Comparison of ENCODE assay signal across 9 mouse cellular contexts in genomic region chr19:6384954-6385353, GRCm38 (mm10). TPM values are rescaled to one million over a fixed set of nuclear protein-coding genes. Genes with fewer than 3 reads are reported as not detected.
DNase-seq lines count a peak whose midpoint lies in the region; ATAC-seq lines count a peak whose summit lies in the region.
"Had no signal": no experiment of that assay in that cellular context is flagged by ENCODE, and none has a peak within 500 bp of the region (broad histone marks: within the 10 kb centered on the region; RNA-seq: fewer than 3 reads in every experiment).

No protein-coding gene starts in this region.

- H3K27me3 ChIP-seq in lung, embryonic 15.5 days, result no peaks in the 10 kb centered on the region
- H3K27me3 ChIP-seq in heart, embryonic 13.5 days (replicated peaks), result no peaks in the 10 kb centered on the region; the same call in 1 of the 2 replicates
- no peaks in the 10 kb centered on the region for H3K27me3 ChIP-seq in stomach, embryonic 16.5 days (ENCODE audit: control insufficient read depth, insufficient read depth, low read length)

- peak overlapping the region; percentile 20 for H3K4me2 ChIP-seq in lung, embryonic 15.5 days
- peak overlapping the region; percentile 72 for H3K4me2 ChIP-seq in heart, embryonic 13.5 days
- peak overlapping the region; percentile 46 for H3K4me2 ChIP-seq in stomach, embryonic 16.5 days (ENCODE audit: low read depth, low read length)
- H3K4me2 ChIP-seq: liver, embryonic 15.5 days had no signal

- no peak overlapping the region for H3K27ac ChIP-seq in lung, embryonic 15.5 days
- peak overlapping the region; percentile 87 for H3K27ac ChIP-seq in heart, embryonic 13.5 days (replicated peaks)
- 0 out of 2 replicates have a peak overlapping the region, but pooled peaks have one; percentile 36 for H3K27ac ChIP-seq in stomach, embryonic 16.5 days (ENCODE audit: low read length)
- H3K27ac ChIP-seq: liver, embryonic 15.5 days had no signal

- peaks cover 30% of the 10 kb centered on the region for H3K4me1 ChIP-seq in lung, embryonic 15.5 days
- H3K4me1 ChIP-seq in heart, embryonic 13.5 days, result peaks cover 55% of the 10 kb centered on the region
- H3K4me1 ChIP-seq in stomach, embryonic 16.5 days (ENCODE audit: control insufficient read depth, insufficient read depth, low read length), result peaks cover 22% of the 10 kb centered on the region

- 68% methylated on average over 11 of the region's 11 CpGs for WGBS in lung, embryonic 15.5 days
- 33% methylated on average over 11 of the region's 11 CpGs for WGBS in heart, embryonic 13.5 days
- 64% methylated on average over 11 of the region's 11 CpGs for WGBS in stomach, embryonic 16.5 days

- H3K9ac ChIP-seq in lung, embryonic 15.5 days, result no peak overlapping the region
- H3K9ac ChIP-seq in heart, embryonic 13.5 days, result peak overlapping the region; percentile 85
- peak overlapping the region; percentile 58 for H3K9ac ChIP-seq in stomach, embryonic 16.5 days (ENCODE audit: low read length)
- H3K9ac ChIP-seq: liver, embryonic 15.5 days had no signal

- peak; percentile 85 to 93 for DNase-seq in adrenal gland, adult (ENCODE audit: inconsistent age in 2 of 2, low spot score in 1 of 2)
- no peak for DNase-seq in adrenal gland, postnatal 4 days (ENCODE audit: low spot score in 2 of 2)
- no peak for DNase-seq in lung, adult 18-20 months
- no peak for DNase-seq in urinary bladder, postnatal 14 days (ENCODE audit: low spot score)
- DNase-seq in yolk sac, embryonic 10.5 days (ENCODE audit: low spot score), result no peak

- ATAC-seq in lung, embryonic 15.5 days (ENCODE audit: borderline replicate concordance, extremely low read depth, low FRiP score, low TSS enrichment), result no peak
- ATAC-seq in heart, embryonic 13.5 days (ENCODE audit: extremely low read depth, insufficient number of reproducible peaks, low FRiP score, low TSS enrichment), result no peak
- ATAC-seq in stomach, embryonic 16.5 days (ENCODE audit: insufficient read depth, low FRiP score), result no peak

- H3K36me3 ChIP-seq in lung, embryonic 15.5 days, result no peaks in the 10 kb centered on the region
- peaks cover 38% of the 10 kb centered on the region for H3K36me3 ChIP-seq in heart, embryonic 13.5 days
- no peaks in the 10 kb centered on the region for H3K36me3 ChIP-seq in stomach, embryonic 16.5 days (ENCODE audit: control insufficient read depth, insufficient read depth, low read length)

- no peaks in the 10 kb centered on the region for H3K9me3 ChIP-seq in lung, embryonic 15.5 days
- no peaks in the 10 kb centered on the region for H3K9me3 ChIP-seq in heart, embryonic 13.5 days
- no peaks in the 10 kb centered on the region for H3K9me3 ChIP-seq in stomach, embryonic 16.5 days (replicated peaks; ENCODE audit: control insufficient read depth, low read length)
- H3K9me3 ChIP-seq: liver, embryonic 15.5 days had no signal

- H3K4me3 ChIP-seq in lung, embryonic 15.5 days, result no peak overlapping the region
- peak overlapping the region; percentile 57 for H3K4me3 ChIP-seq in heart, embryonic 13.5 days
- H3K4me3 ChIP-seq in stomach, embryonic 16.5 days (replicated peaks; ENCODE audit: low read length), result peak overlapping the region; percentile 19; the same call in 1 of the 2 replicates
- H3K4me3 ChIP-seq: liver, embryonic 15.5 days had no signal

RNA-seq across cellular contexts. Expression of gene Pygm, which starts 0.8 kb away (rescaled TPM):
- 100 to 1,000 TPM in 1 of 2 experiments, 10 to 100 TPM in 1; 81.8 to 113 TPM for total RNA-seq in adrenal gland, postnatal 4 days (2021)
- 17.7 and 22.3 TPM in 2 replicates for polyA plus RNA-seq in lung, embryonic 15.5 days (2015; fragmentation: Nextera tagmentation; extraction: Ambion mirVana)
- 203 and 219 TPM in 2 replicates for polyA plus RNA-seq in heart, embryonic 13.5 days (2015; fragmentation: Nextera tagmentation; extraction: Ambion mirVana)
- 17.7 and 55.0 TPM in 2 replicates for polyA plus RNA-seq in stomach, embryonic 16.5 days (2015; fragmentation: Nextera tagmentation; extraction: Ambion mirVana)

RNA-seq across cellular contexts. Expression of gene Rasgrp2, which starts 14.2 kb away (rescaled TPM):
- 10 to 100 TPM; 48.5 to 55.9 TPM for total RNA-seq in adrenal gland, postnatal 4 days (2021)
- 62.6 and 72.1 TPM in 2 replicates for polyA plus RNA-seq in lung, embryonic 15.5 days (2015; fragmentation: Nextera tagmentation; extraction: Ambion mirVana)
- polyA plus RNA-seq in heart, embryonic 13.5 days (2015; fragmentation: Nextera tagmentation; extraction: Ambion mirVana), result 38.4 and 53.6 TPM in 2 replicates
- polyA plus RNA-seq in stomach, embryonic 16.5 days (2015; fragmentation: Nextera tagmentation; extraction: Ambion mirVana), result 72.6 and 74.2 TPM in 2 replicates

RNA-seq across cellular contexts. Expression of gene Sf1, which starts 21.5 kb away (rescaled TPM):
- total RNA-seq in adrenal gland, postnatal 4 days (2021), result 100 to 1,000 TPM; 270 to 308 TPM
- polyA plus RNA-seq in lung, embryonic 15.5 days (2015; fragmentation: Nextera tagmentation; extraction: Ambion mirVana), result 133 and 136 TPM in 2 replicates
- 89.2 and 89.7 TPM in 2 replicates for polyA plus RNA-seq in heart, embryonic 13.5 days (2015; fragmentation: Nextera tagmentation; extraction: Ambion mirVana)
- polyA plus RNA-seq in stomach, embryonic 16.5 days (2015; fragmentation: Nextera tagmentation; extraction: Ambion mirVana), result 94.5 and 95.1 TPM in 2 replicates

RNA-seq across cellular contexts. Expression of gene Nrxn2, which starts 33.6 kb away (rescaled TPM):
- total RNA-seq in adrenal gland, postnatal 4 days (2021), result 10 to 100 TPM; 17.8 to 18.3 TPM
- polyA plus RNA-seq in lung, embryonic 15.5 days (2015; fragmentation: Nextera tagmentation; extraction: Ambion mirVana), result 0.58 and 0.97 TPM in 2 replicates
- polyA plus RNA-seq in heart, embryonic 13.5 days (2015; fragmentation: Nextera tagmentation; extraction: Ambion mirVana), result 0.52 and 0.70 TPM in 2 replicates
- polyA plus RNA-seq in stomach, embryonic 16.5 days (2015; fragmentation: Nextera tagmentation; extraction: Ambion mirVana), result 0.91 and 0.98 TPM in 2 replicates

RNA-seq across cellular contexts. Expression of gene Map4k2, which starts 44.0 kb away (rescaled TPM):
- 10 to 100 TPM; 61.1 to 62.0 TPM for total RNA-seq in adrenal gland, postnatal 4 days (2021)
- 19.2 and 22.9 TPM in 2 replicates for polyA plus RNA-seq in lung, embryonic 15.5 days (2015; fragmentation: Nextera tagmentation; extraction: Ambion mirVana)
- 12.5 and 13.5 TPM in 2 replicates for polyA plus RNA-seq in heart, embryonic 13.5 days (2015; fragmentation: Nextera tagmentation; extraction: Ambion mirVana)
- polyA plus RNA-seq in stomach, embryonic 16.5 days (2015; fragmentation: Nextera tagmentation; extraction: Ambion mirVana), result 11.4 and 11.8 TPM in 2 replicates

Comparison
In these comparisons a context has a peak if more than half of its experiments do, and no peak if none do; other contexts are left out.
1. DNase-seq: peak in adrenal gland, adult (2 of 2); none in adrenal gland, postnatal 4 days (0 of 2), lung, adult 18-20 months (0 of 2), urinary bladder, postnatal 14 days (single experiment) and yolk sac, embryonic 10.5 days (single experiment).
2. H3K4me2 ChIP-seq: peak in every context shown above with its lines; median percentile 72 in heart, embryonic 13.5 days; 46 in stomach, embryonic 16.5 days; 20 in lung, embryonic 15.5 days.